Mouse (Mus musculus): ENCODE measurements around the gene Tspo. TPM values are rescaled to one million over a fixed set of nuclear protein-coding genes. Genes with fewer than 3 reads are reported as not detected.

Tspo gene
- polyA plus RNA-seq, 1 experiment from 2014 or later = 11.2 TPM

GRCm38 (mm10) chr15:83570641-83571040 lies 7.2 kb downstream of the Tspo start:
- H3K4me3 ChIP-seq = no peak overlapping the region
- no peaks in the 10 kb centered on the region for H3K9me3 ChIP-seq
- 66% methylated on average over 2 of the region's 2 CpGs for WGBS
- peaks cover 13% of the 10 kb centered on the region; the same call in 1 of the 2 replicates for H3K36me3 ChIP-seq
- no peak overlapping the region for H3K27ac ChIP-seq (replicated peaks)
- no peaks in the 10 kb centered on the region for H3K4me1 ChIP-seq
- no peaks in the 10 kb centered on the region for H3K27me3 ChIP-seq
- ATAC-seq (replicated peaks) = no peak
- no peak overlapping the region for H3K4me2 ChIP-seq (replicated peaks)
- no peak overlapping the region for H3K9ac ChIP-seq (replicated peaks)

GRCm38 (mm10) chr15:83571636-83572035 lies 8.2 kb downstream of the Tspo start:
- ATAC-seq (replicated peaks) = no peak
- Histone ChIP-seq H3K4me1 (no peaks in the 10 kb centered on the region), H3K9me3 (no peaks in the 10 kb centered on the region), H3K36me3 (peaks cover 23% of the 10 kb centered on the region), H3K27ac (replicated peaks) (no peak overlapping the region), H3K9ac (replicated peaks) (no peak overlapping the region), H3K4me2 (replicated peaks) (no peak overlapping the region), H3K4me3 (no peak overlapping the region), H3K27me3 (no peaks in the 10 kb centered on the region)
- WGBS = 87% methylated on average over 5 of the region's 5 CpGs

- no peak overlapping the region for H3K9ac ChIP-seq (replicated peaks)
- no peaks in the 10 kb centered on the region for H3K9me3 ChIP-seq
- H3K36me3 ChIP-seq = peaks cover 27% of the 10 kb centered on the region
- H3K4me1 ChIP-seq = no peaks in the 10 kb centered on the region
- H3K27ac ChIP-seq (replicated peaks) = no peak overlapping the region
- H3K27me3 ChIP-seq = no peaks in the 10 kb centered on the region
- H3K4me2 ChIP-seq (replicated peaks) = no peak overlapping the region
- H3K4me3 ChIP-seq = no peak overlapping the region
- no peak for ATAC-seq (replicated peaks)
- 91% methylated on average over 4 of the region's 4 CpGs for WGBS
These were observed 8.7 kb downstream of the Tspo start for GRCm38 (mm10) chr15:83572132-83572531.

- Histone ChIP-seq H3K4me1 (no peaks in the 10 kb centered on the region), H3K4me2 (replicated peaks) (no peak overlapping the region), H3K9ac (replicated peaks) (no peak overlapping the region), H3K36me3 (peaks cover 42% of the 10 kb centered on the region), H3K4me3 (no peak overlapping the region), H3K27ac (replicated peaks) (no peak overlapping the region), H3K27me3 (no peaks in the 10 kb centered on the region), H3K9me3 (no peaks in the 10 kb centered on the region)
- no peak for ATAC-seq (replicated peaks)
- WGBS = 97% methylated on average over 12 of the region's 12 CpGs
These were observed 10.2 kb downstream of the Tspo start for GRCm38 (mm10) chr15:83573606-83574005.

- 86% methylated on average over 6 of the region's 6 CpGs for WGBS
- ATAC-seq (replicated peaks) = no peak
- Histone ChIP-seq H3K36me3 (peaks cover 50% of the 10 kb centered on the region), H3K9ac (replicated peaks) (no peak overlapping the region), H3K9me3 (no peaks in the 10 kb centered on the region), H3K4me1 (no peaks in the 10 kb centered on the region), H3K4me2 (replicated peaks) (no peak overlapping the region), H3K27ac (replicated peaks) (no peak overlapping the region), H3K27me3 (no peaks in the 10 kb centered on the region), H3K4me3 (no peak overlapping the region)
These were observed 11.4 kb downstream of the Tspo start for GRCm38 (mm10) chr15:83574731-83575351.

GRCm38 (mm10) chr15:83575543-83575942 lies 12.2 kb downstream of the Tspo start:
- no peak overlapping the region for H3K9ac ChIP-seq (replicated peaks)
- H3K27ac ChIP-seq (replicated peaks) = no peak overlapping the region
- H3K36me3 ChIP-seq = peaks cover 57% of the 10 kb centered on the region
- no peak overlapping the region for H3K4me2 ChIP-seq (replicated peaks)
- H3K9me3 ChIP-seq = no peaks in the 10 kb centered on the region
- H3K4me1 ChIP-seq = no peaks in the 10 kb centered on the region
- H3K27me3 ChIP-seq = no peaks in the 10 kb centered on the region
- H3K4me3 ChIP-seq = no peak overlapping the region
- 96% methylated on average over 8 of the region's 8 CpGs for WGBS
- no peak for ATAC-seq (replicated peaks)

- peaks cover 68% of the 10 kb centered on the region for H3K36me3 ChIP-seq
- no peaks in the 10 kb centered on the region for H3K9me3 ChIP-seq
- 95% methylated on average over 9 of the region's 9 CpGs for WGBS
- H3K4me2 ChIP-seq (replicated peaks) = no peak overlapping the region
- no peak overlapping the region for H3K9ac ChIP-seq (replicated peaks)
- H3K27ac ChIP-seq (replicated peaks) = no peak overlapping the region
- H3K4me3 ChIP-seq = no peak overlapping the region
- ATAC-seq (replicated peaks) = no peak
- no peaks in the 10 kb centered on the region for H3K27me3 ChIP-seq
- H3K4me1 ChIP-seq = no peaks in the 10 kb centered on the region
These were observed 13.3 kb downstream of the Tspo start for GRCm38 (mm10) chr15:83576651-83577050.

GRCm38 (mm10) chr15:83582931-83583330 lies 19.5 kb downstream of the Tspo start:
- Histone ChIP-seq H3K27me3 (no peaks in the 10 kb centered on the region), H3K9me3 (no peaks in the 10 kb centered on the region), H3K27ac (replicated peaks) (no peak overlapping the region), H3K4me3 (no peak overlapping the region), H3K36me3 (peaks cover 87% of the 10 kb centered on the region), H3K4me2 (replicated peaks) (no peak overlapping the region), H3K4me1 (no peaks in the 10 kb centered on the region), H3K9ac (replicated peaks) (no peak overlapping the region)
- no peak for ATAC-seq (replicated peaks)
- 83% methylated on average over 4 of the region's 4 CpGs for WGBS

GRCm38 (mm10) chr15:83583419-83584156 lies 20.2 kb downstream of the Tspo start:
- Histone ChIP-seq H3K4me2 (replicated peaks) (no peak overlapping the region), H3K27ac (replicated peaks) (no peak overlapping the region), H3K9ac (replicated peaks) (no peak overlapping the region), H3K9me3 (no peaks in the 10 kb centered on the region), H3K4me1 (no peaks in the 10 kb centered on the region), H3K36me3 (peaks cover 84% of the 10 kb centered on the region), H3K27me3 (no peaks in the 10 kb centered on the region), H3K4me3 (no peak overlapping the region)
- no peak for ATAC-seq (replicated peaks)
- 71% methylated on average over 8 of the region's 8 CpGs for WGBS

- H3K9ac ChIP-seq (replicated peaks) = no peak overlapping the region
- ATAC-seq (replicated peaks) = no peak
- 90% methylated on average over 6 of the region's 6 CpGs for WGBS
- no peak overlapping the region for H3K27ac ChIP-seq (replicated peaks)
- H3K4me3 ChIP-seq = no peak overlapping the region
- H3K9me3 ChIP-seq = no peaks in the 10 kb centered on the region
- H3K4me1 ChIP-seq = no peaks in the 10 kb centered on the region
- peaks cover 76% of the 10 kb centered on the region for H3K36me3 ChIP-seq
- no peaks in the 10 kb centered on the region for H3K27me3 ChIP-seq
- H3K4me2 ChIP-seq (replicated peaks) = no peak overlapping the region
These were observed 21.4 kb downstream of the Tspo start for GRCm38 (mm10) chr15:83584741-83585220.

GRCm38 (mm10) chr15:83590841-83591240 lies 27.4 kb downstream of the Tspo start:
- H3K9me3 ChIP-seq = no peaks in the 10 kb centered on the region
- H3K27me3 ChIP-seq = no peaks in the 10 kb centered on the region
- H3K4me1 ChIP-seq = peaks cover 25% of the 10 kb centered on the region
- no peak overlapping the region for H3K4me3 ChIP-seq
- ATAC-seq (replicated peaks) = no peak
- H3K36me3 ChIP-seq = peaks cover 22% of the 10 kb centered on the region
- H3K27ac ChIP-seq (replicated peaks) = no peak overlapping the region
- no peak overlapping the region for H3K9ac ChIP-seq (replicated peaks)
- WGBS = 90% methylated on average over 4 of the region's 4 CpGs
- H3K4me2 ChIP-seq (replicated peaks) = no peak overlapping the region

- Histone ChIP-seq H3K9ac (replicated peaks) (no peak overlapping the region), H3K4me2 (replicated peaks) (no peak overlapping the region), H3K4me3 (no peak overlapping the region), H3K27me3 (no peaks in the 10 kb centered on the region), H3K9me3 (no peaks in the 10 kb centered on the region), H3K36me3 (peaks cover 13% of the 10 kb centered on the region), H3K27ac (replicated peaks) (no peak overlapping the region), H3K4me1 (peaks cover 25% of the 10 kb centered on the region)
- no peak for ATAC-seq (replicated peaks)
- WGBS = 92% methylated on average over 6 of the region's 6 CpGs
These were observed 28.4 kb downstream of the Tspo start for GRCm38 (mm10) chr15:83591758-83592157.

Data from forebrain, embryonic 15.5 days (tissue).